Mouse (Mus musculus): Measurements from ENCODE around the gene Hspg2. TPM values are rescaled to one million over a fixed set of nuclear protein-coding genes. Genes with fewer than 3 reads are reported as not detected.
A peak's percentile ranks its signal among the peaks of the same experiment; 100 is the strongest.

Gene Hspg2
- total RNA-seq, 2 experiments from 2014 or later, result 105 to 107 TPM

- DNase-seq, result no peak
Measured at GRCm38 (mm10) chr4:137461217-137461616, 7.4 kb upstream of the Hspg2 start.

GRCm38 (mm10) chr4:137461981-137462690 is 6.4 kb upstream of the Hspg2 start:
- DNase-seq, result no peak

GRCm38 (mm10) chr4:137465125-137465787 is 3.3 kb upstream of the Hspg2 start:
- no peak for DNase-seq

DNA sequence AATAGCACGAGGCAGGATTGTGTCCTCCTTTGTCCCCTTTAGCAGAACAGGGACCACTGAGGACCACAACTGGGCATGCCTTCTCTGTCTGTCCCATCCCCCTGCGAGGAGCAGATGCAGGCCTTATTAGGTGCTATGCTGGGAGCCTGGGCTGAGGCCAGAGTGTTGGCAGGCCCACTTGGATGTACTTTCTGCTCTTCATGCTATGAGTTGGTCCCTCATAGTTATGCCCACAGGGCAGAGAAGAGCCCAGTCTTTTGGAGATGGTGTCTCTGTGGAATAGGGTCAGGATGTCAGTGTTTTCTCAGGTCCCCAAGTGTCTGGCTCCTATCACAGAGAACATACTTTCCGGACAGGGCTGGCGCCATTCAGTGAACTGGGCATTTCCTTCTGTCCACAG is 1.6 kb upstream of the Hspg2 start:
- DNase-seq, result no peak

DNA sequence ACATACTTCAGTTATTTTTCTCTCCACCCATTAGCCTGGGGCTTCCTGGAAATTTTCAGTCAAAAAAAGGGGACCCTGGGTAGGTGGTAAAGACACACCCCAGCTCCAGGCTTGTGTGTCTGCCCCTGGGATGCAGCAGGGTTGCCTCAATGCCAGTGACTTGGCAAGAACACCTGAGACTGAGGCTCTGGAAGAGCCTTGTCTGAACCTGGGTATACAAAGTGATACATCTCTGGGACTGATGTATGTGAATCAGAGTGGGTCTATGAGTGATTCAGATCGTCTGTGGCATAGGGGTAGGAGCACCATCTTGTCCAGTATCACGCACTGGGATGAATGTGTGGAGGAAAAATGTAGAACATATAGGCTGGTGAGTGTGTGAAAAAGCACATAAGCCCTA is 1.0 kb upstream of the Hspg2 start:
- no peak for DNase-seq

- DNase-seq, result no peak
Measured at GRCm38 (mm10) chr4:137469081-137469844, 694 bp downstream of the Hspg2 start.

DNA sequence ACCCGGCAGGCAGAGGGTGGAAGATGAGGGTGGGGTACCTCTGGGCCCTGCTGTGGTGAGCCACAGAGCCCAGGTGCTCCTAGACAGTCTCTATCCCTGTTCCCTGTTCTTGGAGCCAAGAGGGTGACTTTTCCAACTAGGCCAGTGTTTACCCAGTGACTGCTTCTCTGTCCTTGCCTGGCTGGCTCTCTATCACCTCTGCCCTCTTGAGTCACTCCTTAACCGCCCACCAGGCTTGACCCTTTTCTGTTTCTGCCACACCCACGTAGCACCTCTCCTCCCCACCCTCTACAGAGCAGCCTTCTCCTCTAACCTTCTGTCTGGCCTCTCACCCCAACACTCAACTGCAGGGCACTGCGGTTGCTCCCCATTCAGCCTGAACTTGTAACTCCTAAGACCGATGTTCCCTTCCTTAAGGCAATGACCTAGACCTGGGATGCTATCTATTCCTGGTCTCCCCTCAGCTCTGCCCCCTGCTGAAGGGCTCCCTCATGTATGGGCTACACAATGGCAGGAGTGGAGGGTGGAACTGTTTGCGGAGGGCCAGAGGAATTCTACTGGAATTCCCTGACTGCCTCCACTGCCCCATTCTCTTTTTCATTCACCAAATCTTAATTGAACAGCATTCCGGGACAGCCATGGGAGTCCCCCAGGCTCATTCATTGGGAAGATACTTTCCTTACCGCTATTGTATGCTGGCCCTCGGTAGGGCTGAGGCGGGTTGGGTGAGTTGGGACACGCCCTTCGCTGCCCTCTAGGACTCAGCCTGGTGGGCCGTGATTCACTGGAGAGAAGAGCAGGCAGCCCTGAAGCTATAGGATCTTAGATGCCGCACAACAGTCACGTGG is 1.5 kb downstream of the Hspg2 start:
- no peak for DNase-seq

- DNase-seq, result no peak
Measured at GRCm38 (mm10) chr4:137470701-137471317, 2.2 kb downstream of the Hspg2 start.

GRCm38 (mm10) chr4:137471326-137471725 is 2.8 kb downstream of the Hspg2 start:
- no peak for DNase-seq

- DNase-seq, result no peak
Measured at GRCm38 (mm10) chr4:137473240-137473639, 4.7 kb downstream of the Hspg2 start.

- DNase-seq, result peak; percentile 75
Measured at GRCm38 (mm10) chr4:137473701-137474388, 5.3 kb downstream of the Hspg2 start.

DNA sequence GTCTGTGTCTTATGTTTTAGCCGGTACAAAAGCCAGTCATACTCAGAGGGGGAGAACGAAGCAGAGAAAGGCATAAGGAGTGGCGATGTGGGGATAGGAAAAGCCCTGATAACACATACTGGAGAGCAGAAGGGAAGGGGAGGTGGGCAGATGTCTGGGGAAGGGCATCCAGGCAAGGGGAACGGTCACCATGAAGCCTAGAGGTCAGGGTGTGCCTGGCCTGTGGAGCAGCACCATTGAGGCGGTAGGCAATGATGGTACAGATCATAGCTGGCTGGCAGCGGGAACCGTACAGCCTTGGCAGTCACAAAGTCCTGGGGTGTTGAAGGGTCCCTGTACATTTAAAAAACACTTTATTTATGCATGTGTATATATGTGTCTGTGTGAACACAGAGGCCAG is 6.1 kb downstream of the Hspg2 start:
- DNase-seq, result no peak

- no peak for DNase-seq
Measured at GRCm38 (mm10) chr4:137475271-137476050, 6.9 kb downstream of the Hspg2 start.

DNA sequence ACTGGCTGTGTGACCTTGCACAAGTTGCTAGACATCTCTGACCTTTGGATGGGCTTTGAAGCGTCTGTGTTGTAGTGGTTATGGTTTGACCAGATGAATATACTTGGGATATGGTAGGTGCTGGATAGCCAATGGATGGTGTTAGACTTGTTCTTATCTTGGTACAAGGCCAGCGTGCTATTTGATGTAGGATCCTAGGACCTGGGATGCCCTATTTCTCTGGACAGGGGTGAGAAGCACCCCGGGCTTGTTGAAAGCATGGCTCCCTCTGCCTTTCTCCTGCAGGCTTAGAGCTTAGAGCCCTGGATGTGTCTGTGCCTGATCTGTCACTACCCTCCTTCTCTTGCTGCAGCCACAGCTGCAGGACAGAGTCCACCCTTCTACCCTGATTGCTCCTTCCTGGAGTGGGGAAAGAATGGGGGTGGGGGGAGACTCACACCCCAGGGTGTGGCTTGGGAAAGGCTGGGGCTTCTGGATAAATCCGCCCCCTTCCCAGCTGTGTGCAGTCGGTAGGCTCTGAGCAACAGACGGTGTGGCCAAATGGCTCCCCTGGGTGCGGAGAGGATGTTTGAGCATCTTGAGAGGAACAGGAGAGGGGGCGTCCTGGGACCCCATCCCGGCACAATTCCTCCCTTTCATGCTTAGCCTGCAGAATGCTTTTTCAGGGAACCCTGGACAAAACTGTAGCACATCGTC is 7.6 kb downstream of the Hspg2 start:
- peak; percentile 91 for DNase-seq

- peak; percentile 86 for DNase-seq
Measured at GRCm38 (mm10) chr4:137476761-137477237, 8.2 kb downstream of the Hspg2 start.

GRCm38 (mm10) chr4:137477611-137478010 is 9.0 kb downstream of the Hspg2 start:
- no peak for DNase-seq

DNA sequence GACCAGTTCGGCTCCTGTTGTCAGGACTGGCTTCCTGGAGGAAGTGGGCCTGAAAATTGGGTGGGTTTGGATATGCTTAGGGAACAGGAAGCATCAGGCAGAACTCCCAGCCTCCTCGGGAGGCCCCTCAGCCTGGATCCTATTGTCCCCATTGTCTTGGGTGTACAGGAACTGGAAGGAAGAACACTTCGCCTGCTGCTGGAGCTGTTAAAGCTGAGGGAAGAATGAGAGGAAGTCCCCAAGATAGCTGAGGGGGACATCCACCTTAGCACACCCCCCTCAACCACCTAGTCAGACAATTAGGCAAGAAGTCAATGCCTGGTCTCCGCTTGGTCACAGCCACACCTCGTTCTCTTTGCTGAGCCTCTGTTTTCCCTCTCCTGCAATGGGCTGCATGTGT is 9.7 kb downstream of the Hspg2 start:
- no peak for DNase-seq

- no peak for DNase-seq
Measured at GRCm38 (mm10) chr4:137479757-137480156, 11.2 kb downstream of the Hspg2 start.

DNA sequence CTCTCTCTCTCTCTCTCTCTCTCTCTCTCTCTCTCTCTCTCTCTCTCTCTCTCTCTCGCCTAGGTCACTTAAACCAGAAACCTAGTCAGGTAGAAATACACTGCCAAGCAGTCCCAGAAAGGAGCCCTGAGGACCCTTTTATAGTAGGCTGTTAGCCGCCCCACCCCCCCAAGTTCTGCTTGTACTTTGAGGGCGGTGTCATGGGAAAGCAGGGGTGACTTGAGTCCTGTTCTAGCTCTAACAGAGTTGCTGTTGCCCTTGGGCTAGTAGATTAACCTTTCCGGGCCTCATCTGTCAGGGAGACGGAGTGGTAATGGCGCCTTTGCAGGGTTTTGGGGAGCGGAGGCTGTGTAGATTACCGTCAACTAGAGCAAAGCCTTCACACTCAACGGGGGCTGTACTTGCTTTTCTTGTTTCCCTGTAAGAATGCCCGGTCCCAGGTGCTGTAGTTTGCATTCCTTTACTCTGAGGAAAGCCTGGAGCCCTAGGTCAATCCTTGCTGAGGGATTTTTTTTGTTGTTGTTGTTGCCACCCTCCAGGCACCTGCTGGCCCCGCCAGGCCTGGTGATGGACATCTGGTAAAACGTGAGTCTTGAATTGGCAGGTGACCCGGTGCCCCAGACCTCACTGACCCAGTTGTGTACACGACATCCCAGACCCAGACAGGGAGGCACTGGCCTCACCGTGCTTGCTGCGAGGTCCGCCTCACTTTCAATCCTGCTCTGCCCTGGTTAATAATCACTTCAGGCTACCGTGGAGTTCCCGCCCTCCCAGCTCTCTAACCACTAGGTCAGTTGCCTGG is 11.8 kb downstream of the Hspg2 start:
- no peak for DNase-seq
